Mouse (Mus musculus): ENCODE results near the gene Dock7. TPM values are rescaled to one million over a fixed set of nuclear protein-coding genes. Genes with fewer than 3 reads are reported as not detected.
"Not testable (repeated sequence)": the region's sequence is repeated elsewhere in the genome, so short reads cannot be mapped to it uniquely, and the experiment has no call there.

Gene Dock7
- polyA plus RNA-seq, 1 experiment from 2014 or later: 67.1 TPM

- not testable (repeated sequence) for H3K4me1 ChIP-seq; H3K9ac ChIP-seq; H3K4me2 ChIP-seq (replicated peaks); H3K9me3 ChIP-seq; H3K27ac ChIP-seq; H3K27me3 ChIP-seq; H3K4me3 ChIP-seq; ATAC-seq (ENCODE audit: low FRiP score, low read depth)
- WGBS: 75% methylated on average over 3 of the region's 3 CpGs
- H3K36me3 ChIP-seq: peaks cover 58% of the 10 kb centered on the region
Measured at GRCm38 (mm10) chr4:98979976-98980375, 140.7 kb downstream of the Dock7 start.

GRCm38 (mm10) chr4:98978693-98979092, 142.0 kb downstream of the Dock7 start:
- peaks cover 55% of the 10 kb centered on the region for H3K36me3 ChIP-seq
- no peak for ATAC-seq (ENCODE audit: low FRiP score, low read depth)

GRCm38 (mm10) chr4:98978288-98978687, 142.4 kb downstream of the Dock7 start:
- H3K27ac ChIP-seq; H3K4me3 ChIP-seq; H3K9ac ChIP-seq; H3K4me1 ChIP-seq; H3K9me3 ChIP-seq; ATAC-seq (ENCODE audit: low FRiP score, low read depth); H3K4me2 ChIP-seq (replicated peaks); H3K27me3 ChIP-seq: not testable (repeated sequence)
- 93% methylated on average over 2 of the region's 2 CpGs for WGBS
- peaks cover 55% of the 10 kb centered on the region for H3K36me3 ChIP-seq

More at GRCm38 (mm10) chr4:98978693-98979092, 142.0 kb downstream of the Dock7 start:
- no peaks in the 10 kb centered on the region for H3K27me3 ChIP-seq
- H3K9me3 ChIP-seq: no peaks in the 10 kb centered on the region
- H3K4me3 ChIP-seq: no peak overlapping the region
- no peak overlapping the region for H3K27ac ChIP-seq
- WGBS: 92% methylated on average over 2 of the region's 2 CpGs
- H3K9ac ChIP-seq: no peak overlapping the region
- no peak overlapping the region for H3K4me2 ChIP-seq (replicated peaks)
- no peaks in the 10 kb centered on the region for H3K4me1 ChIP-seq

- no peaks in the 10 kb centered on the region for H3K4me1 ChIP-seq
- H3K9ac ChIP-seq: no peak overlapping the region
- no peak for ATAC-seq (ENCODE audit: low FRiP score, low read depth)
- H3K4me3 ChIP-seq: no peak overlapping the region
- WGBS: 73% methylated on average over 8 of the region's 8 CpGs
- H3K4me2 ChIP-seq (replicated peaks): no peak overlapping the region
- no peak overlapping the region for H3K27ac ChIP-seq
- no peaks in the 10 kb centered on the region for H3K9me3 ChIP-seq
- peaks cover 67% of the 10 kb centered on the region for H3K36me3 ChIP-seq
- H3K27me3 ChIP-seq: no peaks in the 10 kb centered on the region
Measured at GRCm38 (mm10) chr4:98975741-98976140, 145.0 kb downstream of the Dock7 start.

- Histone ChIP-seq H3K9me3 (no peaks in the 10 kb centered on the region), H3K4me3 (no peak overlapping the region), H3K27ac (no peak overlapping the region), H3K9ac (no peak overlapping the region), H3K36me3 (peaks cover 85% of the 10 kb centered on the region), H3K27me3 (no peaks in the 10 kb centered on the region), H3K4me1 (no peaks in the 10 kb centered on the region), H3K4me2 (replicated peaks) (no peak overlapping the region)
- WGBS: 91% methylated on average over 3 of the region's 3 CpGs
- no peak for ATAC-seq (ENCODE audit: low FRiP score, low read depth)
Measured at GRCm38 (mm10) chr4:98969946-98970345, 150.8 kb downstream of the Dock7 start.

GRCm38 (mm10) chr4:98960243-98960642, 160.5 kb downstream of the Dock7 start:
- Histone ChIP-seq H3K9ac (no peak overlapping the region), H3K9me3 (no peaks in the 10 kb centered on the region), H3K4me1 (no peaks in the 10 kb centered on the region), H3K4me3 (no peak overlapping the region), H3K27me3 (no peaks in the 10 kb centered on the region), H3K4me2 (replicated peaks) (no peak overlapping the region), H3K27ac (no peak overlapping the region), H3K36me3 (peaks cover 74% of the 10 kb centered on the region)
- WGBS: 91% methylated on average over 3 of the region's 3 CpGs
- no peak for ATAC-seq (ENCODE audit: low FRiP score, low read depth)

GRCm38 (mm10) chr4:98955986-98956385, 164.7 kb downstream of the Dock7 start:
- no peaks in the 10 kb centered on the region for H3K27me3 ChIP-seq
- WGBS: 92% methylated on average over 8 of the region's 8 CpGs
- H3K9me3 ChIP-seq: no peaks in the 10 kb centered on the region
- H3K36me3 ChIP-seq: peaks cover 59% of the 10 kb centered on the region
- H3K4me2 ChIP-seq (replicated peaks): no peak overlapping the region
- H3K27ac ChIP-seq: no peak overlapping the region
- no peak overlapping the region for H3K9ac ChIP-seq
- H3K4me1 ChIP-seq: no peaks in the 10 kb centered on the region
- ATAC-seq (ENCODE audit: low FRiP score, low read depth): no peak
- no peak overlapping the region for H3K4me3 ChIP-seq

- H3K9me3 ChIP-seq: no peaks in the 10 kb centered on the region
- H3K27ac ChIP-seq: no peak overlapping the region
- H3K9ac ChIP-seq: no peak overlapping the region
- no peak overlapping the region for H3K4me3 ChIP-seq
- H3K4me1 ChIP-seq: no peaks in the 10 kb centered on the region
- H3K36me3 ChIP-seq: peaks cover 28% of the 10 kb centered on the region
- no peak for ATAC-seq (ENCODE audit: low FRiP score, low read depth)
- no peak overlapping the region for H3K4me2 ChIP-seq (replicated peaks)
- H3K27me3 ChIP-seq: no peaks in the 10 kb centered on the region
Measured at GRCm38 (mm10) chr4:98950563-98950962, 170.2 kb downstream of the Dock7 start.

GRCm38 (mm10) chr4:98938210-98938609, 182.5 kb downstream of the Dock7 start:
- H3K9ac ChIP-seq; H3K4me2 ChIP-seq (replicated peaks); H3K27me3 ChIP-seq; ATAC-seq (ENCODE audit: low FRiP score, low read depth); H3K9me3 ChIP-seq; H3K4me3 ChIP-seq; H3K4me1 ChIP-seq; H3K27ac ChIP-seq: not testable (repeated sequence)
- peaks cover 72% of the 10 kb centered on the region for H3K36me3 ChIP-seq
- 92% methylated on average over 6 of the region's 6 CpGs for WGBS

- no peak overlapping the region for H3K9ac ChIP-seq
Measured at GRCm38 (mm10) chr4:98936036-98936435, 184.7 kb downstream of the Dock7 start.

GRCm38 (mm10) chr4:98925250-98925781, 195.4 kb downstream of the Dock7 start:
- H3K9ac ChIP-seq: peak overlapping the region; percentile 97
- no peak for ATAC-seq (ENCODE audit: low FRiP score, low read depth)
- no peaks in the 10 kb centered on the region for H3K9me3 ChIP-seq
- H3K27ac ChIP-seq: no peak overlapping the region
- peak overlapping the region; percentile 96 for H3K4me3 ChIP-seq
- peaks cover 13% of the 10 kb centered on the region for H3K36me3 ChIP-seq
- H3K27me3 ChIP-seq: no peaks in the 10 kb centered on the region
- peaks cover 19% of the 10 kb centered on the region for H3K4me1 ChIP-seq
- H3K4me2 ChIP-seq (replicated peaks): peak overlapping the region; percentile 88
- 25% methylated on average over 6 of the region's 6 CpGs for WGBS

More at GRCm38 (mm10) chr4:98936036-98936435, 184.7 kb downstream of the Dock7 start:
- no peak overlapping the region for H3K4me3 ChIP-seq
- H3K4me2 ChIP-seq (replicated peaks): no peak overlapping the region
- 81% methylated on average over 6 of the region's 6 CpGs for WGBS
- no peak overlapping the region for H3K27ac ChIP-seq
- H3K4me1 ChIP-seq: no peaks in the 10 kb centered on the region
- no peaks in the 10 kb centered on the region for H3K9me3 ChIP-seq
- no peaks in the 10 kb centered on the region for H3K27me3 ChIP-seq
- H3K36me3 ChIP-seq: peaks cover 75% of the 10 kb centered on the region
- ATAC-seq (ENCODE audit: low FRiP score, low read depth): no peak

GRCm38 (mm10) chr4:98924906-98925178, 195.9 kb downstream of the Dock7 start:
- Histone ChIP-seq H3K27ac (peak overlapping the region; percentile 100), H3K27me3 (no peaks in the 10 kb centered on the region), H3K4me3 (peak overlapping the region; percentile 96), H3K36me3 (peaks cover 9% of the 10 kb centered on the region; the same call in 1 of the 2 replicates), H3K4me1 (peaks cover 19% of the 10 kb centered on the region), H3K9ac (peak overlapping the region; percentile 97), H3K9me3 (no peaks in the 10 kb centered on the region), H3K4me2 (replicated peaks) (peak overlapping the region; percentile 88)
- WGBS: 3% methylated on average over 2 of the region's 2 CpGs
- no peak for ATAC-seq (ENCODE audit: low FRiP score, low read depth)
